Mouse (Mus musculus) neural tube, embryonic 12.5 days (tissue): ENCODE data around the gene Tanc2. TPM values are rescaled to one million over a fixed set of nuclear protein-coding genes. Genes with fewer than 3 reads are reported as not detected.

Experiments
- ATAC-seq: fragments of 200-750 bp; cut with Nextera tagmentation; 2 replicates; pipeline ENCODE4 v1.8.0; 2017; ENCODE audit warnings: low read depth, mild to moderate bottlenecking, moderate TSS enrichment, moderate library complexity; ENCODE audit not compliant: low FRiP score
- H3K27ac ChIP-seq: fragments of 300-500 bp; sonication (generic); 2 replicates; pipeline ENCODE4 v1.5.1; 2016
- H3K27me3 ChIP-seq: fragments of 300-500 bp; sonication (generic); replicated peaks from 2 replicates; pipeline ENCODE4 v1.6.1; 2016; ENCODE audit warnings: mild to moderate bottlenecking
- H3K36me3 ChIP-seq: fragments of 300-500 bp; sonication (generic); 2 replicates; pipeline ENCODE4 v1.6.1; 2016; ENCODE audit warnings: mild to moderate bottlenecking
- H3K4me1 ChIP-seq: fragments of 300-500 bp; sonication (generic); 2 replicates; pipeline ENCODE4 v1.6.1; 2016
- H3K4me2 ChIP-seq: fragments of 300-500 bp; sonication (generic); replicated peaks from 2 replicates; pipeline ENCODE4 v1.6.1; 2016; ENCODE audit warnings: mild to moderate bottlenecking
- H3K4me3 ChIP-seq: fragments of 300-500 bp; sonication (generic); 2 replicates; pipeline ENCODE4 v1.5.1; 2016
- H3K9ac ChIP-seq: fragments of 300-500 bp; sonication (generic); 2 replicates; pipeline ENCODE4 v1.6.1; 2016; ENCODE audit warnings: mild to moderate bottlenecking
- H3K9me3 ChIP-seq: fragments of 300-500 bp; sonication (generic); 2 replicates; pipeline ENCODE4 v1.6.1; 2016; ENCODE audit warnings: mild to moderate bottlenecking
- WGBS: fragments of 180-500 bp; shearing (Covaris S2); methylation state at CpG from one replicate; pipeline ENCODE4 v1.1.7; 2016; 5-methylcytosine and 5-hydroxymethylcytosine counted together
- microRNA-seq: library from miRNA; unstranded; fragments of <30 nt; microRNA quantifications from one replicate; pipeline ENCODE4, GENCODE M21; 2017
- polyA plus RNA-seq: library from polyadenylated mRNA; unstranded; fragments of >200 nt; fragmentation: Nextera tagmentation; extraction: Ambion mirVana; gene quantifications from 2 replicates; pipeline ENCODE4 v1.2.1, GENCODE M21; 2016

Tanc2 gene
- polyA plus RNA-seq, 1 experiment from 2014 or later, result 33.1 TPM

DNA sequence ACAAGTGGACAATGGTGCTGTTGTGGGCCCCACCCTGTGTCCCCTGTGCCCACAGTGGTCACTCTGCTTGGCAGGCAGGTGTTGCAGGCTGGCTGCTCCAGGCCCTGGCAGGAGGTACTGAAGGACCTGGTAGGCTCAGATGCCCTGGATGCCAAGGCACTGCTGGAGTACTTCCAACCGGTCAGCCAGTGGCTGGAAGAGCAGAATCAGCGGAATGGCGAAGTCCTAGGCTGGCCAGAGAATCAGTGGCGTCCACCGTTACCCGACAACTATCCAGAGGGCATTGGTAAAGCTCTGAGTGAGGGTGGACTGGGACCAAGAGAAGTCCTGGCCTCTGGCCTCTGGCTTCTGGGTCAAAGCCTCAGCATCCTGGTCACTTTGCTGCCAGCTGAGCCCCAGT lies 384.8 kb downstream of the Tanc2 start:
- 89% methylated on average over 6 of the region's 6 CpGs for WGBS
- no peak for ATAC-seq

GRCm38 (mm10) chr11:105975050-105975449 lies 385.3 kb downstream of the Tanc2 start:
- no peaks in the 10 kb centered on the region for H3K9me3 ChIP-seq
- no peak overlapping the region for H3K27ac ChIP-seq
- no peaks in the 10 kb centered on the region for H3K4me1 ChIP-seq
- ATAC-seq, result no peak
- H3K27me3 ChIP-seq, result peaks cover 12% of the 10 kb centered on the region; the same call in 1 of the 2 replicates
- 71% methylated on average over 3 of the region's 3 CpGs for WGBS
- H3K4me3 ChIP-seq, result no peak overlapping the region
- no peak overlapping the region for H3K4me2 ChIP-seq
- H3K36me3 ChIP-seq, result no peaks in the 10 kb centered on the region
- H3K9ac ChIP-seq, result no peak overlapping the region

More for the DNA sequence above, 384.8 kb downstream of the Tanc2 start:
- Histone ChIP-seq H3K9ac (no peak overlapping the region), H3K36me3 (no peaks in the 10 kb centered on the region), H3K27me3 (peaks cover 17% of the 10 kb centered on the region), H3K4me1 (no peaks in the 10 kb centered on the region), H3K27ac (no peak overlapping the region), H3K4me2 (no peak overlapping the region), H3K4me3 (no peak overlapping the region), H3K9me3 (no peaks in the 10 kb centered on the region)

DNA sequence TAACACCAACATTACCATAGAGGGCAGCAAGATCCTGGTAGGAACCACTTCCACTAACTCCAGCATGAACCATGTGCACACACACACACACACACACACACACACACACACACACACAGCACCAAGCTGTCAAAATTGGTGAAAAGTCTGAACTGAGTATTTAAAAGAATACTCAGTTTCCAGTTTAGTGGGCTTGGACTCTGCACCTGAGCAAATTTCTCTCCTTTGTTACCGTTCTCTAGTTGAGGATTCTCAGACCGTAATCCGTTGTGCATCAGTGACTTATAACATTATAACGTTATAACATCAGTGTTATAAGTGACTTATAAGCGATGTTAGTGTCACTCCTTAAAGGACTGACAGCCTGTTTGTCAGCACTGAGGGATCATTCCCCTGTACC lies 385.9 kb downstream of the Tanc2 start:
- Histone ChIP-seq H3K4me3 (no peak overlapping the region), H3K9me3 (no peaks in the 10 kb centered on the region), H3K27ac (no peak overlapping the region), H3K9ac (no peak overlapping the region), H3K36me3 (no peaks in the 10 kb centered on the region), H3K4me2 (no peak overlapping the region), H3K27me3 (peaks cover 6% of the 10 kb centered on the region; the same call in 1 of the 2 replicates), H3K4me1 (no peaks in the 10 kb centered on the region)
- WGBS, result 92% methylated on average over 5 of the region's 5 CpGs
- ATAC-seq, result no peak

GRCm38 (mm10) chr11:105978232-105978631 lies 388.4 kb downstream of the Tanc2 start:
- H3K4me2 ChIP-seq, result no peak overlapping the region
- no peak overlapping the region for H3K4me3 ChIP-seq
- no peak for ATAC-seq
- H3K9me3 ChIP-seq, result no peaks in the 10 kb centered on the region
- H3K9ac ChIP-seq, result no peak overlapping the region
- H3K4me1 ChIP-seq, result no peaks in the 10 kb centered on the region
- no peaks in the 10 kb centered on the region for H3K27me3 ChIP-seq
- no peaks in the 10 kb centered on the region for H3K36me3 ChIP-seq
- WGBS, result 88% methylated on average over 2 of the region's 2 CpGs
- no peak overlapping the region for H3K27ac ChIP-seq

- Histone ChIP-seq H3K4me2 (no peak overlapping the region), H3K9ac (no peak overlapping the region), H3K36me3 (no peaks in the 10 kb centered on the region), H3K27ac (no peak overlapping the region), H3K27me3 (no peaks in the 10 kb centered on the region), H3K4me3 (no peak overlapping the region), H3K4me1 (no peaks in the 10 kb centered on the region), H3K9me3 (no peaks in the 10 kb centered on the region)
- 84% methylated on average over 5 of the region's 5 CpGs for WGBS
- ATAC-seq, result no peak
These were observed 388.8 kb downstream of the Tanc2 start for GRCm38 (mm10) chr11:105978634-105979033.

Small RNA genes within 50 kb of the gene (microRNA-seq; reads per million reads assigned to microRNA genes)
- not detected for gene Gm23990

Other genes starting within 250 kb of the Tanc2 start
- gene March10, start 133.3 kb upstream of the Tanc2 start, polyA plus RNA-seq, result 0.15 and 0.17 TPM in 2 replicates